Mouse (Mus musculus) hindbrain, embryonic 14.5 days (tissue): ENCODE data around the gene Tbl3. TPM values are rescaled to one million over a fixed set of nuclear protein-coding genes. Genes with fewer than 3 reads are reported as not detected.

ENCODE experiments used
- ATAC-seq: fragments of 200-750 bp; cut with Nextera tagmentation; 2 replicates; pipeline ENCODE4 v1.8.0; 2017; ENCODE audit warnings: moderate number of reproducible peaks, mild to moderate bottlenecking, moderate TSS enrichment, moderate library complexity; ENCODE audit not compliant: low FRiP score
- DNase-seq: peaks from one replicate; pipeline ENCODE4 v3.0.0-alpha.2; 2015; ENCODE audit warnings: low spot score
- H3K27ac ChIP-seq: fragments of 300-500 bp; sonication (generic); 2 replicates; pipeline ENCODE4 v1.5.1; 2014; ENCODE audit warnings: mild to moderate bottlenecking, moderate library complexity
- H3K27me3 ChIP-seq: fragments of 300-500 bp; sonication (generic); 2 replicates; pipeline ENCODE4 v1.6.1; 2014; ENCODE audit warnings: mild to moderate bottlenecking, low read length, mixed read lengths; ENCODE audit not compliant: control insufficient read depth, insufficient read depth
- H3K36me3 ChIP-seq: fragments of 300-500 bp; sonication (generic); replicated peaks from 2 replicates; pipeline ENCODE4 v1.6.1; 2014; ENCODE audit not compliant: control insufficient read depth, insufficient read depth
- H3K4me1 ChIP-seq: fragments of 300-500 bp; sonication (generic); replicated peaks from 2 replicates; pipeline ENCODE4 v1.6.1; 2014; ENCODE audit warnings: antibody characterized with exemption, low read length, mixed read lengths; ENCODE audit not compliant: control insufficient read depth, insufficient read depth
- H3K4me2 ChIP-seq: fragments of 300-500 bp; sonication (generic); replicated peaks from 2 replicates; pipeline ENCODE4 v1.6.1; 2014; ENCODE audit warnings: mild to moderate bottlenecking, moderate library complexity
- H3K4me3 ChIP-seq: fragments of 300-500 bp; sonication (generic); replicated peaks from 2 replicates; pipeline ENCODE4 v1.5.1; 2014; ENCODE audit warnings: mild to moderate bottlenecking, low read length
- H3K9ac ChIP-seq: fragments of 300-500 bp; sonication (generic); 2 replicates; pipeline ENCODE4 v1.6.1; 2014
- H3K9me3 ChIP-seq: fragments of 300-500 bp; sonication (generic); 2 replicates; pipeline ENCODE4 v1.6.1; 2016; ENCODE audit warnings: low read length; ENCODE audit not compliant: control insufficient read depth
- WGBS: fragments of 180-500 bp; shearing (Covaris S2); extraction: QIAGEN DNeasy Blood & Tissue Kit; methylation state at CpG from one replicate; pipeline ENCODE4 v1.1.7; 2014; 5-methylcytosine and 5-hydroxymethylcytosine counted together
- polyA plus RNA-seq: library from polyadenylated mRNA; unstranded; fragments of >200 nt; fragmentation: Nextera tagmentation; extraction: Ambion mirVana; gene quantifications from 2 replicates; pipeline ENCODE4 v1.2.1, GENCODE M21; 2014

Gene Tbl3
- polyA plus RNA-seq, 1 experiment from 2014 or later, result 58.3 TPM

- no peaks in the 10 kb centered on the region for H3K9me3 ChIP-seq
- H3K9ac ChIP-seq, result no peak overlapping the region
- no peaks in the 10 kb centered on the region for H3K27me3 ChIP-seq
- H3K27ac ChIP-seq, result no peak overlapping the region
- H3K36me3 ChIP-seq, result peaks cover 40% of the 10 kb centered on the region
- no peak overlapping the region for H3K4me3 ChIP-seq
- WGBS, result 100% methylated on average over 3 of the region's 3 CpGs
- DNase-seq, result no peak
- no peak for ATAC-seq
- no peak overlapping the region for H3K4me2 ChIP-seq
- H3K4me1 ChIP-seq, result peaks cover 17% of the 10 kb centered on the region
Measured at GRCm38 (mm10) chr17:24705821-24706220, 1.6 kb downstream of the Tbl3 start.

- Histone ChIP-seq H3K9ac (no peak overlapping the region), H3K27ac (no peak overlapping the region), H3K4me2 (no peak overlapping the region), H3K9me3 (no peaks in the 10 kb centered on the region), H3K36me3 (peaks cover 58% of the 10 kb centered on the region), H3K4me1 (peaks cover 12% of the 10 kb centered on the region), H3K4me3 (no peak overlapping the region), H3K27me3 (no peaks in the 10 kb centered on the region)
- DNase-seq (no peak), ATAC-seq (no peak)
- 90% methylated on average over 9 of the region's 9 CpGs for WGBS
Measured at GRCm38 (mm10) chr17:24701251-24701650, 6.2 kb downstream of the Tbl3 start.

- WGBS, result 88% methylated on average over 2 of the region's 2 CpGs
- Histone ChIP-seq H3K9me3 (no peaks in the 10 kb centered on the region), H3K4me3 (no peak overlapping the region), H3K4me2 (no peak overlapping the region), H3K9ac (no peak overlapping the region), H3K27ac (no peak overlapping the region), H3K36me3 (peaks cover 53% of the 10 kb centered on the region), H3K27me3 (no peaks in the 10 kb centered on the region), H3K4me1 (peaks cover 16% of the 10 kb centered on the region)
- no peak for DNase-seq
- no peak for ATAC-seq
Measured at GRCm38 (mm10) chr17:24699473-24699872, 8.0 kb downstream of the Tbl3 start.

GRCm38 (mm10) chr17:24698715-24699114 lies 8.7 kb downstream of the Tbl3 start:
- WGBS, result 66% methylated on average over 9 of the region's 9 CpGs
- no peak for ATAC-seq

GRCm38 (mm10) chr17:24697985-24698384 lies 9.5 kb downstream of the Tbl3 start:
- no peak overlapping the region for H3K9ac ChIP-seq
- peaks cover 41% of the 10 kb centered on the region for H3K36me3 ChIP-seq

More at GRCm38 (mm10) chr17:24698715-24699114, 8.7 kb downstream of the Tbl3 start:
- H3K4me1 ChIP-seq, result peaks cover 16% of the 10 kb centered on the region
- H3K9me3 ChIP-seq, result no peaks in the 10 kb centered on the region
- no peak overlapping the region for H3K4me2 ChIP-seq
- H3K4me3 ChIP-seq, result no peak overlapping the region
- no peak overlapping the region for H3K27ac ChIP-seq
- no peaks in the 10 kb centered on the region for H3K27me3 ChIP-seq
- H3K9ac ChIP-seq, result no peak overlapping the region
- no peak for DNase-seq
- peaks cover 45% of the 10 kb centered on the region for H3K36me3 ChIP-seq

GRCm38 (mm10) chr17:24696011-24696697 lies 11.3 kb downstream of the Tbl3 start, which contains the start of the genes Gfer and Noxo1:
Gene Gfer, minus strand, starts transcription at chr17:24696156.
Gene Noxo1, plus strand, starts transcription at chr17:24696234.
- no peaks in the 10 kb centered on the region for H3K27me3 ChIP-seq
- H3K9ac ChIP-seq, result peak within 1 kb of the TSS; percentile 81
- H3K4me3 ChIP-seq, result peak within 1 kb of the TSS; percentile 75
- H3K36me3 ChIP-seq, result peaks cover 29% of the 10 kb centered on the region
- H3K4me1 ChIP-seq, result peaks cover 16% of the 10 kb centered on the region
- under 1% methylated on average over 62 of the region's 76 CpGs for WGBS
- peak; percentile 79 for DNase-seq
- peak within 1 kb of the TSS; percentile 79 for H3K4me2 ChIP-seq
- peak; percentile 91 for ATAC-seq
- peak within 1 kb of the TSS; percentile 91 for H3K27ac ChIP-seq
- no peaks in the 10 kb centered on the region for H3K9me3 ChIP-seq

More at GRCm38 (mm10) chr17:24697985-24698384, 9.5 kb downstream of the Tbl3 start:
- peaks cover 16% of the 10 kb centered on the region for H3K4me1 ChIP-seq
- 14% methylated on average over 5 of the region's 5 CpGs for WGBS
- no peak overlapping the region for H3K4me3 ChIP-seq
- H3K27ac ChIP-seq, result no peak overlapping the region
- ATAC-seq (no peak), DNase-seq (no peak)
- H3K4me2 ChIP-seq, result no peak overlapping the region
- H3K9me3 ChIP-seq, result no peaks in the 10 kb centered on the region
- no peaks in the 10 kb centered on the region for H3K27me3 ChIP-seq

GRCm38 (mm10) chr17:24695326-24696010 lies 12.0 kb downstream of the Tbl3 start:
- 8% methylated on average over 40 of the region's 51 CpGs for WGBS
- peak overlapping the region; percentile 81 for H3K9ac ChIP-seq
- peaks cover 22% of the 10 kb centered on the region for H3K36me3 ChIP-seq
- H3K4me3 ChIP-seq, result peak overlapping the region; percentile 75
- no peaks in the 10 kb centered on the region for H3K9me3 ChIP-seq
- H3K27me3 ChIP-seq, result no peaks in the 10 kb centered on the region
- DNase-seq, result no peak
- peak; percentile 35; the same call in 1 of the 2 replicates for ATAC-seq
- peaks cover 23% of the 10 kb centered on the region for H3K4me1 ChIP-seq
- H3K4me2 ChIP-seq, result peak overlapping the region; percentile 79
- peak overlapping the region; percentile 91 for H3K27ac ChIP-seq

- no peak overlapping the region for H3K4me2 ChIP-seq
- H3K27me3 ChIP-seq, result peaks cover 16% of the 10 kb centered on the region
- H3K4me1 ChIP-seq, result peaks cover 43% of the 10 kb centered on the region
- DNase-seq, result no peak
- ATAC-seq, result no peak
- H3K4me3 ChIP-seq, result no peak overlapping the region
- no peaks in the 10 kb centered on the region for H3K9me3 ChIP-seq
- no peak overlapping the region for H3K9ac ChIP-seq
- WGBS, result 88% methylated on average over 5 of the region's 5 CpGs
- no peak overlapping the region for H3K27ac ChIP-seq
- peaks cover 7% of the 10 kb centered on the region for H3K36me3 ChIP-seq
Measured at GRCm38 (mm10) chr17:24692385-24692784, 15.1 kb downstream of the Tbl3 start.

GRCm38 (mm10) chr17:24689251-24690081 lies 18.0 kb downstream of the Tbl3 start, which contains the start of gene Syngr3:
Gene Syngr3, minus strand, starts transcription at chr17:24689955.
- peak within 1 kb of the TSS; percentile 96 for H3K9ac ChIP-seq
- peaks cover 7% of the 10 kb centered on the region for H3K36me3 ChIP-seq
- peak within 1 kb of the TSS; percentile 93 for H3K27ac ChIP-seq
- H3K4me2 ChIP-seq, result peak within 1 kb of the TSS; percentile 63
- H3K9me3 ChIP-seq, result no peaks in the 10 kb centered on the region
- DNase-seq, result peak; percentile 69
- H3K4me3 ChIP-seq, result peak within 1 kb of the TSS; percentile 78
- H3K4me1 ChIP-seq, result peaks cover 30% of the 10 kb centered on the region
- WGBS, result under 1% methylated on average over 52 of the region's 55 CpGs
- H3K27me3 ChIP-seq, result peaks cover 20% of the 10 kb centered on the region
- ATAC-seq, result peak; percentile 71
